Mouse (Mus musculus): ENCODE data around the gene Pias4. TPM values are rescaled to one million over a fixed set of nuclear protein-coding genes. Genes with fewer than 3 reads are reported as not detected.

Gene Pias4
- polyA plus RNA-seq, 1 experiment, result 13.4 TPM

- Histone ChIP-seq H3K4me1 (ENCODE audit: control insufficient read depth) (peaks cover 75% of the 10 kb centered on the region), H3K27me3 (ENCODE audit: control insufficient read depth) (no peaks in the 10 kb centered on the region), H3K36me3 (ENCODE audit: control insufficient read depth) (peaks cover 82% of the 10 kb centered on the region), H3K9me3 (ENCODE audit: control insufficient read depth, low read length) (no peaks in the 10 kb centered on the region), H3K4me3 (replicated peaks) (no peak overlapping the region)
- TF ChIP-seq TAL1 (IDR thresholded peaks at IDR 0.05; ENCODE audit: low read length) (no peak), GATA1 (IDR thresholded peaks at IDR 0.05; ENCODE audit: low read length) (no peak)
Measured at GRCm38 (mm10) chr10:81162318-81162652, 5.4 kb downstream of the Pias4 start.

DNA sequence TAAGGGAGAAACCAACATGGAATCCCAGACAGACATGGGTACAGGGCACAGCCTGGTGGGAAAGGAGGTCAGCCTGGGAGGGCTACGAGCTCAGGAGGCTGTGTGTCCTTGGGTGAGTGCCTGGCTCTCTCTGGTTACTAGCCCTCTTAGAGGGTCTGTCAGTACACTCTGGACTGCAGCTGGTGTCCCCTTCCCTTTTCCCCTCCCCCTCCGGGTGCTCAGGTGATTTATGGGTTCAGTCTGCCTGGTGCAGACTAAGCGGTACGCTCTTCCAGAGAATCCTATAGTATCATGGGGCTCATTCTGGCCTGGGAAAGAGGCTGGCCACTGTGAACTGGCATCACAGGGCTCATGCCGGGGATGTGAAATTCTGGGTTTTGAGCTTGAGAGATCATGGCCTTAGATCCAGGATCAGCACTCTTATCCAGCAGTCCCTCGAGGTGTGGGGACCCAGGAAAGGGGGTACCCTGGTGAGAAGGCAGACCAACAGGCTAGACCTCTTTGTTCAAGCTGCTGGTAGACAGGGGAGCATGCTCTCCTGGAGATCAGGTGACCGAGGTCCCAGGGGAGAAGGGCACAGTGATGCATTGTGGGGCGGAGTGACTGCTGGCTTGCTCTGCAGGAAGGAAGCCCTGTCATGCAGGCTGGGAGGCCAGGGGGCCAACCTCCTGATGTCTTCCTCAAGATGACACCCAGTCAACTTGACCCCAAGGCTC is 6.0 kb downstream of the Pias4 start:
- Histone ChIP-seq H3K36me3 (ENCODE audit: control insufficient read depth) (peaks cover 87% of the 10 kb centered on the region), H3K4me3 (replicated peaks) (no peak overlapping the region), H3K9me3 (ENCODE audit: control insufficient read depth, low read length) (no peaks in the 10 kb centered on the region), H3K4me1 (ENCODE audit: control insufficient read depth) (peaks cover 70% of the 10 kb centered on the region), H3K27me3 (ENCODE audit: control insufficient read depth) (no peaks in the 10 kb centered on the region)
- TF ChIP-seq GATA1 (IDR thresholded peaks at IDR 0.05; ENCODE audit: low read length) (no peak), TAL1 (IDR thresholded peaks at IDR 0.05; ENCODE audit: low read length) (no peak)

DNA sequence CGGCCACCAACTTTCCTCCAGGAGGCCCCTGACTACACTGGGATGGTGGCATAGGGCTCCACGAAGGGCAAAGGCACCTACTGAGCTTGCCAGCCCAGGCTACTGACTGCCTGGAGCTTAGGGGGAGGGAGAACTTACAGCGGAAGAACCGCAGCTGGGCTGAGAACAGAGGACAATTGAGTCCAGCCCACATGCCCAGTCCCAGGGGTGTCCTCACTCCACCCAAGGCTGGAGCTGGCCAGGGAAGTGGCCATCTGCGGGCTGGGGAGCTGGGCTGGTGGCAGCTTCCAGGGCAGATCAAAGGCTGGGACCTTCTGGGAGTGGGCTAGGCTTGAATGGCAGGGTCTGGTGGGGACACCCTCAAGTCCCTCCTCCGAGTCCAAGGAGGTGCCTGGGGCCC is 13.0 kb downstream of the Pias4 start:
- Histone ChIP-seq H3K4me1 (ENCODE audit: control insufficient read depth) (peaks cover 23% of the 10 kb centered on the region), H3K36me3 (ENCODE audit: control insufficient read depth) (peaks cover 97% of the 10 kb centered on the region), H3K27me3 (ENCODE audit: control insufficient read depth) (no peaks in the 10 kb centered on the region), H3K4me3 (replicated peaks) (no peak overlapping the region), H3K9me3 (ENCODE audit: control insufficient read depth, low read length) (peaks cover 17% of the 10 kb centered on the region)
- no peak for TF ChIP-seq TAL1 (IDR thresholded peaks at IDR 0.05; ENCODE audit: low read length)
- TF ChIP-seq GATA1 (IDR thresholded peaks at IDR 0.05; ENCODE audit: low read length), result no peak

DNA sequence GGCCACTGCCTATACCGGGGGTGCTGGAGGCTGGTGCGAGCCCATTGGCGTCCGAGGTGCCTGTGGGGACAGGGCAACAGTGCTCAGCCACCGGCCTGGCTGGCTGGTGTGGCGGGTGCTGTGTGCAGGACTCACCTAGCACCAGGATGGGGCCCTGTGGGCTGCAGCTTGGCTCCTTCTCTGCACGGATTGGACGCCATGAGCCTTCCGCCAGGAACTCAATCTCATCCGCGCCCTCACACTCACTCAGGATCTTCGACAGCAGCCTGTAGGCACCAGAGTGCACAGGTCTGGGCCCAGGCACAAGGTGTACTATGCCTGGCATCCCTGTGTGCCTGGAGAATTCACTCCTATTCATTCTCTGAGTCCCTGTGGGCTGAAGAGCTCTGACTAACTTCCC is 13.4 kb downstream of the Pias4 start:
- H3K4me3 ChIP-seq (replicated peaks), result no peak overlapping the region
- H3K27me3 ChIP-seq (ENCODE audit: control insufficient read depth), result no peaks in the 10 kb centered on the region
- TF ChIP-seq TAL1 (IDR thresholded peaks at IDR 0.05; ENCODE audit: low read length), result no peak
- no peak for TF ChIP-seq GATA1 (IDR thresholded peaks at IDR 0.05; ENCODE audit: low read length)
- H3K4me1 ChIP-seq (ENCODE audit: control insufficient read depth), result peaks cover 23% of the 10 kb centered on the region
- peaks cover 20% of the 10 kb centered on the region for H3K9me3 ChIP-seq (ENCODE audit: control insufficient read depth, low read length)
- peaks cover 99% of the 10 kb centered on the region for H3K36me3 ChIP-seq (ENCODE audit: control insufficient read depth)

DNA sequence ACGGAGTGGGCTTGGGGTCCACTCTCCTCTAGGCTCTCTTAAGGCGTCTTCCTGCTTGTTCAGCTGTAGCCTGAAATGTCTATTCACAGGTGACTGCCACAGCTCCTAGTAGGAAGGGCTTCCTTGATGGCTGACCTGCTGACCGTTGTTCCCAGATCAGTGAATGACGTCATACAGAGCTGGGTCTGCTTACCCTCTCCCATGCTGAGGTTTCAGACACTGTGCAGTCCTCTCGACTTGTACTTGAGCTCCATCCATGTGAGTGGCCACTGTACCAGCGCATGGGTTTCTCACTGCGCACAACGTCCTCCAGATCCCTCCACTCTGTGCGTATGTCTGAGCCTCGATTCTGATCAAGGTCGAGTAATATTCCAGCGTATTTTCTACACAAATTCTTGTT is 15.1 kb downstream of the Pias4 start:
- Histone ChIP-seq H3K27me3 (ENCODE audit: control insufficient read depth) (peaks cover 6% of the 10 kb centered on the region; the same call in 1 of the 2 replicates), H3K4me3 (replicated peaks) (no peak overlapping the region), H3K36me3 (ENCODE audit: control insufficient read depth) (peaks cover 99% of the 10 kb centered on the region), H3K4me1 (ENCODE audit: control insufficient read depth) (peaks cover 20% of the 10 kb centered on the region), H3K9me3 (ENCODE audit: control insufficient read depth, low read length) (peaks cover 33% of the 10 kb centered on the region)
- TF ChIP-seq TAL1 (IDR thresholded peaks at IDR 0.05; ENCODE audit: low read length), result no peak
- no peak for TF ChIP-seq GATA1 (IDR thresholded peaks at IDR 0.05; ENCODE audit: low read length)

DNA sequence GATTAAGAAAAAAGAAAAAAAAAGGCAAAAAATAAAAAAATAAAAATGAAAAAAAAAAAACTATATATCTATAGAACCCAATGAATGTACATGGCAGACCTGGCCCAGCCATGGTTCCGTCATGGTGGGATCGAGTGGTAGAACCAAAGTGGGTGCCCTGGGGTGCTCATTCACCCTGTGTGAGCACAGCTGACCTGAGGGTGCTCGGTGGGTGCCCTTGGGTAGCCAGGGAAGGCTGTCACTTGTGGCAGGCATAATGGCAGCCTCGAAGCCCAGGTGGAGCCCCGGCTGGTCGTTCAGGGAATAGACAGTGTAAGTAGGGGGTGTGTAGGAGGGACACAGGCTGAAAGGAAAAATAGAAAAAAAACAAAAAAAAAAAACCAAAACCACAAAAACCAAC is 16.5 kb downstream of the Pias4 start:
- peaks cover 6% of the 10 kb centered on the region; the same call in 1 of the 2 replicates for H3K27me3 ChIP-seq (ENCODE audit: control insufficient read depth)
- H3K9me3 ChIP-seq (ENCODE audit: control insufficient read depth, low read length), result peaks cover 46% of the 10 kb centered on the region
- no peak overlapping the region for H3K4me3 ChIP-seq (replicated peaks)
- peaks cover 99% of the 10 kb centered on the region for H3K36me3 ChIP-seq (ENCODE audit: control insufficient read depth)
- TF ChIP-seq GATA1 (IDR thresholded peaks at IDR 0.05; ENCODE audit: low read length) (no peak), TAL1 (IDR thresholded peaks at IDR 0.05; ENCODE audit: low read length) (no peak)
- peaks cover 29% of the 10 kb centered on the region for H3K4me1 ChIP-seq (ENCODE audit: control insufficient read depth)

DNA sequence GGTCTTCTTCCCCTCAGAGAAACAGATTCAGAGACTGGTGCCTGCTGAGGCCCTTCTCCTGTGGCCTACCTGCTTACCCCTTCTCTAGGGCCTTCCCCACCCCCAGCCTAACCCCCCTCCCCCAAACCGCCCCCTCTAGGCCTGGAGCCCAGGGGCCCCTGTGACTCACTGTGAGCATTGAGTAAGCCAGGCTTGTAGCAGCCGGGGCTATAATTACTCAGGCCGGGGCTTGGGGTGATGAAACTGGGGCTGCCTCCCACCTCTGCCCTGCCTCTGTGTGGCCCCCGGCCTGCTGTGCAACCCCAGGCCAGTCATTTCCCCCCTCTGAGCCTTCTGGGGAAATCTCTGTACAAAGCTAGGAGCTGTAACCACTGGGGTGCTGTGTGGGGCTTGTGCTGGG is 21.4 kb downstream of the Pias4 start:
- Histone ChIP-seq H3K36me3 (ENCODE audit: control insufficient read depth) (peaks cover 99% of the 10 kb centered on the region), H3K9me3 (ENCODE audit: control insufficient read depth, low read length) (peaks cover 68% of the 10 kb centered on the region), H3K27me3 (ENCODE audit: control insufficient read depth) (peaks cover 6% of the 10 kb centered on the region; the same call in 1 of the 2 replicates), H3K4me3 (replicated peaks) (no peak overlapping the region), H3K4me1 (ENCODE audit: control insufficient read depth) (peaks cover 69% of the 10 kb centered on the region)
- TF ChIP-seq GATA1 (IDR thresholded peaks at IDR 0.05; ENCODE audit: low read length) (no peak), TAL1 (IDR thresholded peaks at IDR 0.05; ENCODE audit: low read length) (no peak)

GRCm38 (mm10) chr10:81145778-81146177 is 21.9 kb downstream of the Pias4 start:
- peaks cover 100% of the 10 kb centered on the region for H3K36me3 ChIP-seq (ENCODE audit: control insufficient read depth)
- H3K9me3 ChIP-seq (ENCODE audit: control insufficient read depth, low read length), result peaks cover 68% of the 10 kb centered on the region
- H3K4me1 ChIP-seq (ENCODE audit: control insufficient read depth), result peaks cover 74% of the 10 kb centered on the region
- H3K4me3 ChIP-seq (replicated peaks), result no peak overlapping the region
- H3K27me3 ChIP-seq (ENCODE audit: control insufficient read depth), result peaks cover 6% of the 10 kb centered on the region; the same call in 1 of the 2 replicates
- no peak for TF ChIP-seq GATA1 (IDR thresholded peaks at IDR 0.05; ENCODE audit: low read length)
- TF ChIP-seq TAL1 (IDR thresholded peaks at IDR 0.05; ENCODE audit: low read length), result no peak

DNA sequence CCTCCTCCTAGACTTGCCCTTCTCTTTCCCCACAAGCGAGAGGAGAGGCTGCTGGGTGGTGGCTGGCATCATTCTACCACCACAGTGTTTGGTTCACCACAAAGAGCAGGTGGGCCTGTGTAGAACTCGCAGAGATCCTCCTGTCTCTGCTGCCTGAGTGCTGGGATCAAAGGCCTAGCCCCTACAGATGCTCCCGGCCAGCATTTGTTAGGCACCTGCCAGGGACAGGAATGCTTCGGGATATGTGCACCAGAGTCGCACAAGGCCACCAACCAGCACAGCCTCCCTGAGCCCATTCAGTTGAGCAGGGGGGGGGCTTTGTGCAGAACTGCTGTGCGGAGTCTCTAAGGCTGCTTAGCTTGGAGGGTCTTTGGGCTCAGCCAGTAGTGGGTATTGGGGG is 22.4 kb downstream of the Pias4 start:
- H3K4me3 ChIP-seq (replicated peaks), result no peak overlapping the region
- H3K27me3 ChIP-seq (ENCODE audit: control insufficient read depth), result peaks cover 6% of the 10 kb centered on the region; the same call in 1 of the 2 replicates
- peaks cover 68% of the 10 kb centered on the region for H3K9me3 ChIP-seq (ENCODE audit: control insufficient read depth, low read length)
- peaks cover 77% of the 10 kb centered on the region for H3K4me1 ChIP-seq (ENCODE audit: control insufficient read depth)
- peaks cover 100% of the 10 kb centered on the region for H3K36me3 ChIP-seq (ENCODE audit: control insufficient read depth)
- TF ChIP-seq TAL1 (IDR thresholded peaks at IDR 0.05; ENCODE audit: low read length) (no peak), GATA1 (IDR thresholded peaks at IDR 0.05; ENCODE audit: low read length) (no peak)
